Mouse (Mus musculus): Measurements from ENCODE around the gene Gm21970.
A peak's percentile ranks its signal among the peaks of the same experiment; 100 is the strongest.
"Not testable (repeated sequence)": the region's sequence is repeated elsewhere in the genome, so short reads cannot be mapped to it uniquely, and the experiment has no call there.

Gene Gm21970

DNA sequence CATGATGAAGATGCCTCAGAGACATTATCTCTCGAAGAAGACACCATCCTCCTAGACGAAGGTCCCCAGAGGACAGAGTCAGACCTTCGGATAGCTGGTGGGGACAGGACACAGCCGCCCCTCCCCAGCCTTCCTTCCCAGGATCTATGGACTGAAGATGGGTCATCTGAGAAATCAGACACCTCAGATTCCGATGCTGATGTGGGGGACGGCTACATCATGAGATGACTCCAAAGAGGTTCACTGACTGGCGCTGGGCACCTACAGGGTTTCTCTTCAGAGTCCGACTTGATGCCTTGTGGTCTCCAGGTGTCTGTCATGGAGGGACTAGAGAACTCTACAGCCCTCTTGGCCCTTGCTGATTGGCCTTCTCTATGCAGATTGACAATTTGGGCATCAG lies 12.7 kb downstream of the Gm21970 start:
- DNase-seq: no peak

- DNase-seq: no peak
Observed at GRCm38 (mm10) chr16:91404828-91405577, 13.5 kb downstream of the Gm21970 start.

- DNase-seq: peak; percentile 90 to 91
Observed at GRCm38 (mm10) chr16:91405640-91406584, 14.4 kb downstream of the Gm21970 start, which contains the start of gene Il10rb. Gene Il10rb (plus strand): TSS chr16:91406164.

- DNase-seq: peak in 1 of 2 experiments; percentile 77
Observed at GRCm38 (mm10) chr16:91406585-91407220, 15.2 kb downstream of the Gm21970 start.

DNA sequence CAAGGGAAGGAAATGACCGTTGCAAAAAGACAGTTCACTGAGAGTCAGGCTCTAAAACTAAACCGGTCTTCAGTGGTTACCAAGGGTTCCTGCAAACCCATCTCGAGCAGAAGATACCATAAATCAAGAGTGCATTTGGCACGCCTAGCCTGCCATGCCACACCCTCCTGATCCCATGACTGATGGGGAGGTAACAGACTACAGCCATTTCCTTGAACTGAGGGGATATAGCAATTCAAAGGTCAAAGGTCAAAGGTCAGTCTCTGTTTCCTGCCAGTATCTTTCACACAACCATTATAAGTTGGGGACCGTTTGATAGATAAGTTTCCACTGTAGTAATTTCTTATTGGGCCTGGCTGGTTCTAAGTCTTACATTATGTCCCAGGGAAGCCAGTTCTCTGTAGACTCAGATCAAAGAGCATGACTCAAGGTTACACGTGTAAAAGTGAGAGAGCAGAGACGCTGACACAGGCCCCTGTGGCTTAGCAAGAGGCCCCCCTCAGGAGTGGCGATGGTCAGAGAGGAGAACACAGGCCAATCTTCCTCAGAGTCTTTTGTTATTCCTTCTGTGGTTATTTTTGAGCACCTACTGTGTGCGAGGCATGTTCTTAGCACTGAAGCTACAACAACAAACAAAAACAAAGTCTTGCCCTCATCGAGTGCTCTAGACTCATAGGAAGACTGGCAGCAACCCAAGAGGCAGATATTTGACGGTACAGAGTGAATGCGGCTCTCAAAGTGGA lies 21.8 kb downstream of the Gm21970 start:
- DNase-seq: peak in 1 of 2 experiments; percentile 45

DNA sequence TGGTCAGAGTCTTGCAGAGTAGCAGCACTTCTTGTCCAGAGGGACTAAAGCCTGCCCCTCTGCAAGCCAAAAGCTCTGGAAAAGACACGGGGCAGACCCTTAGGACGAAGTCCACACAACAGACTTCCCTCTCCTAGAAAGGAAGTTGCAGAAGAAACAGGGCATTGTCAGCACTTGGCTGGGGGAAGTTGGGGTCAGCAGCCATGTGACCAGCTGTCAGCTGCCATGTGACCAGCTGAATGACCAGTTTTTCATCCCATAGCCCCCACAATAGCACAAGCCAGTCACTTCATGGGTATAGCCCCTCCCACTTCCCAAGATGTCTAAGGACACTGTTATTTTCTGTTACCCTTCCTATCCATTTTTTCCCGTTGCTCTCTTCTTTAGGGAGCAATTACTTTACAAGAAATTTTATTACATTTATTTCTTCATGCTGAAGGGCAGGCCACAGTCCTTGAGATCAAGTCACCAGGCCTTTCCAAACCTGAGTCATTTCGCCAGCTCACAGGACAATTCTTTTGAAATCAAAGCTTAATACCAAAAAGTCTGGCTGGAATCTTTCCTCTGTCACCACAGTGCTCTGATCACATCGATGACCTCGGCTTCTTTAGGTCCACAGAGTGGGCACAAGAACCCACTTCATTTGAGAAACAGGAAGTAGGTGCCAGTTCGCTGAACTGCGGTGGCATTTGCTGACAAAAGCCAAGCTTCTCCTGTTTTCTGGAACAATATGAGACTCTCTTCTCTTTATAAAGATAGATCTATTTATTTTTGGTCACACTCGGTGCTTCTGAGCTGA lies 24.1 kb downstream of the Gm21970 start:
- peak; percentile 49 to 53 for DNase-seq

DNA sequence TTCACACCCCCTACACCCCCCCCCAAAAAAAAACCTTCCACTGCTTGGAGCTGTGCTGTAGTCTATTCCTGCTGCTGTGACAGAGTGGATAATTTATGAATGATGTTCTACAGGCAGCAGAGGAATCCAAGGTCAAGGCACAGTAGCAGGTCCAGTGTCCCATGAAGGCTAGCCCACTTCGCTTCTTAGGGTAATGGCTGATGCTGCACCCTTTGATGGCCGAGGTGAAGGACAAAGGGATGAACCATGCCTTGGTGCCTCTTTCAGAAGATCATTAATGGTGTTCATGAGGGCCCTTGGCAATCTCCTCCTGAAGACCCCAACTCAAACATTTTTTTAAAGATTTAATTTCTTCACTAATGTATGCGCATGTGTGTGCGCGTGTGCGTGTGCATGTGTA lies 24.8 kb downstream of the Gm21970 start:
- DNase-seq: no peak

DNA sequence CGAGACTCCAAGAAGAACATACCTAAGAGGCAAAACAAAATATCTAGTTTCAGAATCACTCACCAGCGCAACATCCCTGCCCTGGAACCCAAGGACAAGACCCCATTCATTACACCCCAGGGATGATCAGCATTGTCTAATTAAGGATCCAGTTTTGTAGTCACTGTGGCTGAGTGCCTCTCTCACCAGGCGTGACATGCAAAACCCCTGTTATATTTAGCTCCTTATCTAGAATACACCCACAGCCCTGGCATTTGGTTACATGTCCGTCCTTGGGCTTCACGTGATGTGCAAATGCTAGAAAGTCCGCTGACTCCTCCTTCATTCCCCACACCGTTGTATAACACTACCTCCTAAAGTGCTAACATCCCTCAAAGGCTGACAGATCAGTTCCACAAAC lies 25.4 kb downstream of the Gm21970 start:
- peak; percentile 65 to 73 for DNase-seq

DNA sequence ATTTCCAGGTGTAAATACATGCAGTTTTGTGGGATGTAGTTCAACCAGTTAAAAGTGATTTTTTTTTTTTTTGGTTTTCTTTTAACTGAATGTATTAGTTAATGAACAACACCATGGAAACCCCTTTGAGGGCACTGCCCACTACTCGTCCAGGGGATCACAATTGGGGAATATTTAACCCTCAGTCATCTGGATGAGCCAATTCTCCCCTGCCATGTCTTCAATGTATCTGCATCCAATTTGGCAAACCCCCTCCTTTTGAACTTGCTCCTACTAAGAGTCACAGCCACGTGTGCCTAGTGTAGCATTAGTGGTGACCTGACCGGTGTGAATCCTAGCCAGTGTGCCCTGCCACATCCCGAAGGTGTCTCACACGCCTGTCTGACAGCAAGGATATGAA lies 27.0 kb downstream of the Gm21970 start:
- DNase-seq: no peak

GRCm38 (mm10) chr16:91425816-91426215 lies 34.3 kb downstream of the Gm21970 start:
- DNase-seq: no peak

GRCm38 (mm10) chr16:91426586-91426985 lies 35.1 kb downstream of the Gm21970 start:
- no peak for DNase-seq

DNA sequence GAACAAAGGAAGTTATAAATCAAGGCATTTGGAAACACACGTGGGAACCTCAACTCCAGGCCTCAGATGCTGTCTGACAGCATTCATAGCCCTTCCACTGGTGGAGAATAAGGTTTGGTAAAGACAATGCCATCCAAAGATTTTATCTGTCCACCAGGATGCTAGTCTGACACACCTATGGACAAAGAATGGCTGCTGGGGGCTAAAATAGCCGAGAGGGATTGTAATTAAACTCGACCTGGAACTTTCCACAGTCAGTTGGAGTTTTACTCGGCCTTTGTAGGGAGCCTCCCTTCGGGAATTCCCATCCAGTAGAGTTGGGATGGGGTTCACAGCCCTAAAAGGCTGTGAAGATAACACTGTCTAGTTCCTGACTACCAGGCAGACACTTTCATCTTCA lies 35.9 kb downstream of the Gm21970 start:
- no peak for DNase-seq

- DNase-seq: no peak
Observed at GRCm38 (mm10) chr16:91428259-91428865, 36.8 kb downstream of the Gm21970 start.

DNA sequence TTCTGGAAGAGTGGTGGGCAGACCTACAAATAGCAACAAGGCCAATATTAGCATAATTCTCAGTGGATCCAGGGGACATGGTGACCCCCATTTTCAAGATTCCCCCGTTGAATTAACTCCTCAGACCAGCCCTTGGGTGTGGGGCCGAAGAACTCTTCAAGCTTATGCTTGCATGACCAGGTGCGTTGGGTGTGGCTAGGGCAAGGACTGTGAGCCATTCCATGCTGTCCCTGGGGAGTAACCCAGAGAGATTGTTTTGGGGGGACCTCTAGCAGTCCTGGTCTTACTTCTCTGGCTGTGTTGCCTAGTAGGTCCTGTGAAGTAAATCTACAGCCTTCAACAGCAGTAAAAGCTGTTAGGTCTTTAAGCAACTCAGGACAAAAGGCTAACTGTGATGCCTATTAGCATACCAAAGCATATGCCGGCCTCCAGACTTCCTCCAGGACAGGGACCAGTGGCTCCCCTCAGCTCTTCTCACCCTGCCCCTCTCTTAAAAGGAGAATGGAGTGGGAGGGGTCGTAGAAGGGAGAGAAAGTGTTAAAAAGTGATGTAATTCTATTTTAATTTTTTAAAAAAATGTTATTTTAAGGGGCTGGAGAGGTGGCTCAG lies 41.3 kb downstream of the Gm21970 start:
- DNase-seq: peak in 1 of 2 experiments; percentile 31

DNA sequence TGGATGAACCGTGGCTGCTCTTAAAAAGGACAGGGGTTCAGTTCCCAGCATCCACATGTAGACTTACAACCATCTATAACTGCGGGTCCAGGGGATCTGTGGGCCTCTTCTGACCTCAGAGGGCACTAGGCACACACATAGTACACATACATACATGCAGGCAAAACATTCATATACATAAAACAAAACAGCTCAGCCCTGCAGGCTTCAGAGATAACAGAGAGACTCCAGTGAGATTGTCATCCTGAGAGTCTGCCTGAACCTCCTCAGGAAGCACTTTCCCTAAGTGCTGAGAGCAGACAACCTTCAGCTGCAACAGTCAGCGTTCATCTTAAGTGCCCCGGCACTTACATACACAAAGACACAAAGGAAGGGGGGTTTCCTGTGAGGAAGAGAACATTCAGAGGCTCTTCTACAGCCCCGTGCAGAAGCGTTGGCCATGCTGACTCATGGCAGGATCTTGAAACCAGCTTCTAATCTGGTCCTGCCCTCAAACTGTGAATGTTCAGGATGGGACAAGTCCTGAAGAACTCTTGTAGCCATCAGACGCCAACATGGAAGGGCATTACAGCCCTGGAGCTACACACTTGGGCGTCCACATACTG lies 41.9 kb downstream of the Gm21970 start:
- DNase-seq: peak; percentile 38 to 39

DNA sequence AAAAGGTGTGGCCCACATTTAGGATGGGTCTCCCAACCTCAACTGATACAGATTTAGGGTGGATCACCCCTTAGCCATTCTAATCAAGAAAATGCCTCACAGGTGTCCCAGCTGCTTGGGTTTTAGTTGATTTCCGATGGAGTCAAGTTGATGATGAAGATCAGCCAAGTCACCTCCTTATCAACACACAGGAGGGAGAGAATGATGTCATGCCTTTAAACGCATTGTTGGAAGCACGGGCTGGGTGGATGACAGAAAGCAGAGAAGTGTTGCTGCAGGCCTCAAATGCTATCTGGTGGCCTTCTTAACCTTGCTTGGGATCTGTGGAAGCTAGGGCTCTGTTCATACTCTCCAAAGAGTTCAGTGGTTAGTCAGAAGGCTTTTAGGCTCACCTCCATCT lies 42.6 kb downstream of the Gm21970 start:
- DNase-seq: no peak

DNA sequence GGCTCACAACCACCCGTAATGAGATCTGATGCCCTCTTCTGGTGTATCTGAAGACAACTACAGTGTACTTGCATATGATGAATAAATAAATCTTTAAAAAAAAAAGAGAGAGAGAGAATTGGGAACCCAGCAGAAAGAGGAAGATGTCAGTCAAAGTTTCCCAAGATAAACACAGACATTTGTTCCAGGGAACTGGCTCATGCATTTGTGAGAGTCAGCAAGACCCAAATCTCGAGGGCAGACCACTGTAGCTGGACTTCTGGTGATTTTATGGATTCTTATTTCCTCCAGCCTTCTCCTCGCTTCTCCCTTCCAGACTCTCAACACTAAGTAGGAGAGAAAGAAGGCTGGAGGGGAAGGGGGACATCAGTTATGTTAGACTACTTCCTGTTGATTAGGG lies 46.6 kb downstream of the Gm21970 start:
- no peak for DNase-seq

- DNase-seq: not testable (repeated sequence)
Observed at GRCm38 (mm10) chr16:91438599-91438998, 47.1 kb downstream of the Gm21970 start.

GRCm38 (mm10) chr16:91441366-91441765 lies 49.8 kb downstream of the Gm21970 start:
- DNase-seq: no peak

DNA sequence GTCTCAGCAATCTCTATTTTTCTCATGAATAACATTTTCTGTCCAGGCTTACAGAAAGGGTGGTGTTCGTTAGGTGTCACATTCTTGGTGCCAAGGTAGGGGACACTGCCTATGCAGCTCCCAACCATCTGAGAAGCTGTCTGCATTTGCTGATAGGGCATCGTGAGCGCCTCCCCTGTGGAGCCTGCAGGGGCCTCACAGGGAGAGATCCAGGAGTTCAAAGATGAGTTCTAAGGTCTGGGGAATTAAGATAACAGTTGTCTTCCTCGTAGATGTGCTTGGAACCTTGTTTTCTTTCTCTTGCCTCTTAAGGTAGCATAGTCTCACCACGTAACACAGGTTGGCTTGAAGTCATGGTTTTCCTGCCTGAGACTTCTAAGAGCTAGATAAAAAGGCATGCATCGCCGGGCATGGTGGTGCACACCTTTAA lies 50.3 kb downstream of the Gm21970 start:
- DNase-seq: no peak

All from B cell, adult 2 months (primary cell).